Mouse (Mus musculus) naive thymus-derived CD4-positive, alpha-beta T cell, adult 2 months (primary cell): ENCODE results near the gene Csf3r.
"Not testable (repeated sequence)": the region's sequence is repeated elsewhere in the genome, so short reads cannot be mapped to it uniquely, and the experiment has no call there.

ENCODE experiments used
- DNase-seq: peaks from one replicate; pipeline ENCODE4 v3.0.0-alpha.2; 2011; ENCODE audit warnings: low read depth

Csf3r gene

DNA sequence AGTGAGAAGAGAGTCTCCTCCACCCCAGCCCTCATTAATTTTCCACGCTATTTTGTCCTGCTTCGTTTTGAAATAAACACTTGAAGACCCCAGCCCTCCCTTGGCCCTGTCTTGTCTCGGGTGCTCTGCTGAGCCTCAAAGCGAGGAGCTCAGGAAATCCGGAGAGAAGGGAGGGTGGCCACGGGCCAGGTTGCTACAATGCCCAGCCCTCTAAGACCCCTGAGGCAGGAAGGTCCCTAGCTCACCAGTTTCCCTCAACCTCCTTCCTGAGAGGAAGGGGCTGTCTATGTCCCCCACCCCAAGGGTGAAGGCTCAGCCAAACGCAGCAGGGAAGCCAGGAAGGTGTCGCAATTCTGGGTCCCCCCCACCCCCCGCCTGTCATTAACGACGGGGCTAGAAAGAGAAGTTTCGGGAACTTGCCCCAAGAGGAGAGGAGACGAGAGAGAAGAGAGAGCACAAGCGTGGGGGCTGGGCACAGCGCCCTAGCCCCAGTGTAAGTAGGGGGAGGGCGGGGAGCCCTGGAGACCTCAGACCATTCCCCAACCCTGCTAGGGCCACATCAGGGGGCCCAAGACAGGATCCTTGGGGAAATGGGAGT is at the start of gene Csf3r:
Gene Csf3r (plus strand): TSS at position 248 of the 598 bp plus-strand sequence.
- no peak for DNase-seq

DNA sequence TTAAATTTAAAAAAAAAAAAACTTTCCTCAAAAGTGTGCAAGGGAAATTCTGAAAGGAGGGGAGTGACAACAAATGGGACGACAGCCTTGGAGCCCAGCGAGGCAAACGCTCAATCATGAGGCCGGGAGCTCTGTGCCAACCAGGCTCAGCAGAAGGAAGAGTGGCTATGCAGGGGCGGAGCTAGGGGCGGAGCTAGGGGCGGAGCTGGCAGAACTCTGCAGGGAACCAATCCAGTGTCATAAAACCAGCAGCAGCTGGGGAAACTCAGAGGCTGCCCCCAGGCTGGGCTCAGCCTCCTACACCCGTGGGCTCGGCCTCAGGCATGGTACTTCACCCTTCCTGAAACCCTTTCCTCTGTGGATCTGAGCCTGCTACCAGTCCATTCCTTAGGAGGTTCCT is 46.6 kb upstream of the Csf3r start:
- no peak for DNase-seq

DNA sequence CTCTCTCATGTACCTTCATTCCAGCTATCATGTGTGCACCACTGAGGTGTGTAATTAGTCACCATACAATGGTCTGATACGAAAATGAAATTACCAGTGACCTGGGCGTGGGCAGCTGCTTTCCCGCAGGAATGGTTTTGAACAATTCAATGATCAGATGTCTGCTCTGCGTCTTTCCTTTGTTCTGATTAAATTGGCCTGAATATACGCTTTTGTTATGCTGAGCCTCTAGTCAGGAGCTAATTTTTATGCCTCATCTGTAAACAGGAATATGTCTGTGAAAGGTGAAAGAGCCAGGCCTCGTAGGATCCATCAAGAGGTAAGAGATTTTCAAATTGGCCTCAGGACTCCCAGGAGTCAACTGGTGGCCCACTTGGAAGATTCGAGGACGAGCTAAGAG is 41.1 kb upstream of the Csf3r start:
- DNase-seq: no peak

DNA sequence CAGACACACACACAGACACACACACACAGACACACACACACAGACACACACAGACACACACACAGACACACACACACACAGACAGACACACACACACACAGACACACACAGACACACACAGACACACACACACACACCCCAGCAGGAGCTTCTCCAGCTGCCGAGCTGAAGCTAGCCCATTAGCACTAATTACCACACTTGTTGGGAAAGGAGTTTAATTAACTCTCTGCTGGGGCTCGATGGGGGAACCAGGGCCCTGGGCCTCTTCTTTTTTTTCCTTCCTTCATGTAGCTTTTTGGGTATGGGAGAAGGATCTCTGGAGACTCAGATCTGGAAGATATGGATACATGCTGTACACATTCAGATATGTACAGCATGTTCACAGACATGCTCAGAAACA is 38.6 kb upstream of the Csf3r start:
- not testable (repeated sequence) for DNase-seq

DNA sequence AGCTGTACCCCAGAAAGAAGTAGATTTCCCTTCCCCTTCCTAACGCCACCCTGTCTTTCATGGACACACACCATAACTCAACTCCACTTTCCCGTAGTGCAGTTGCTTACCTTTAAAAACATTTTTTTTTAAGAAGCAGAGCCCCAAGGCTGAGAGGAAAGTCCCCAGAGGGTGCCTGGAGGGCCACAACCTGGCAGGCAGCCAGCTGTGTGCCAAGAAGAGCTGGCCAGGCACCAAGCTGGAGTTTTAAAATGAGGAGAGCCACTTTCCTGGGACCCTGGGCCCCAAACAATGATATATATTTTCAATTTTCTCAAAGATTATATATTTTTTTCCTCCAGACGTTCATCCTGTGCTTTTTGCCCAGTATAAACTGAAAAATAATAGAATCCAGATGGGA is 37.3 kb upstream of the Csf3r start:
- no peak for DNase-seq

DNA sequence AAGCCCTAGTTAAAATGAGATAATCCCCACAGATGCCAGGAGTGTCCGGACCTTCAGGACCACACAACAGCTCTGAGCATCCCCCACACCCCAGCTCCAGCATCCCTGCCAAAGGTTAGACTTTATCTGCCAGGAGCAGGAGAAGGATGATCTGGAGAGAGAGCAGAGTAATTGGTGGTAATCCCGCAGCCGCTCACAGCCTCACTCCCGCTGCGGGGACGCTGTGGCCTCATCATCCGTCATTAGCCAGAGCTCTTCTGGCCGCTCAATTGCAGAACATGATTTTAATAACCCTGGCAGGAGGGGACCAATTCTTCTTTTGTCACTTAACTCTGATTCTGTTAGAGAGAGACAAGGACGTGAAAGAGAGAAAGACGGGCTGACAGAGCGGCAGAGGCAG is 35.3 kb upstream of the Csf3r start:
- no peak for DNase-seq

DNA sequence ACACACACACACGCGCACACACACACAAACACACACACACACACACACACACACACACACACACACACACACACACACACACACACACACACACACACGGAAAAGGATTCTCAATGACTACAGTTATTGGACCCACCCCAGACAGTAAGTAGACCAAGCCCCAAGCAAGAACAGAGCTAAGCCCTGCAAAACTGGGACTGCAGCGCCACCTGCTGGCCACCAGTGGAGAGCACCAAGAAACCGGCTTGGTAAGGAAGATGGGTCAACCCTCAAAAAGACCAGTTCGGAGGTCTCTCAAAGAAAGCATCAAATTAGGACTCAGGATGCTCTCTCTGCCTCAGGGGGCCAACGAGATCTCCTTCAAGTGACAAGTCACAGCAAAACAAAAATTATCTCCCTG is 34.2 kb upstream of the Csf3r start:
- DNase-seq: peak; percentile 50

DNA sequence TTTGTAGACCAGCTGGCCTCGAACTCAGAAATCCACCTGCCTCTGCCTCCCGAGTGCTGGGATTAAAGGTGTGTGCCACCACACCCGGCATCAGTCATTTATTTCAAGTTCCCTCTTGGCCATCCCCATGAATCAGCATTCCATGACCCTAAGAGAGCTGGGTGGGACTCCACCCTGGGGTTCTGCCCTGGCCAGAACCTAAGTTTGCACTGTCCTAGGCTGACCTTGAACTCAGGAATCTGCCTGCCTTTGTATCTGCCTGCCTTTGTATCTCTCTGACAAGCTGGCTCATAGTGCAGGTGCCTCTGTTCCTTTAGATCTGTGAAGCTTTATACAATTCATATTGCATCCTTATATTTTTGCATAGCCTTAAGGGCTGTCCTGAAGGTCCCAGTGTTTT is 32.1 kb upstream of the Csf3r start:
- DNase-seq: no peak

DNA sequence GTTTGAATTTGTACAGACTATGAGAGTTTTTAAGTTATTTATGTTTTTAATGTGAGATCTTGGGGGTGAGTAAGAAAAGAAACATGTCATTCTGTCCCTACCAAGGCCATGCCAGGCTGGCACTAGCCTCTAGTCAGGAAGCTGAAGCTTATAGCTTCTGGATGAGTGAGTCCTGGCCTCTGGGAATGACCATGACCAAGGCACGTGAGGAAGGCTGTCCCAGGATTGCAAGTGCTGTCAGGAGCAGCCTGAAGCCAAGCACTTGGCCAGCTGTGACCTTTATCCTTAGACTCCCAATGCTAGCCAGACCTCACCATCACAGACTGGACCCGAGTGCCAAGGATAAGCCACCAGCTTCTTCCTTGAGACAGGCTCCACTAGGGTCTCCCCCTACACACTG is 31.4 kb upstream of the Csf3r start:
- DNase-seq: no peak

DNA sequence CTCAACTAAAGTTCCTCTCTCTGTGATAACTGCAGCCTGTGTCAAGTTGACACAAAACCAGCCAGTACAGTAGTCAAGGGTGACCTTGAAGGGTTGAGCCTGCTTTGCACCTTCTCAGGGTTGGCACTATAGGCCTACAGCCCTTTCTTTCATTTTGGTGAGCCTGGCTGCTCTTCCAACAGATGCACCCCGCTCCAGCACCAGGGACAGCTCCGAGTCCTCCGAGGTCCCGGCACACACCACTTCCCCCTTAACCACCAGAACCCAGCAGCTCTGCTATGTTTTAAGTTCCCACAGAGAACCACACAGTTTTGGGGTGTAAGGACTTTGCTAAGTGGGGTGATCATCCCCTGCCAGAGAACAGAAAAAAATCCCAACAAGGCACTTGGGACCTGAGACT is 27.8 kb upstream of the Csf3r start:
- no peak for DNase-seq

DNA sequence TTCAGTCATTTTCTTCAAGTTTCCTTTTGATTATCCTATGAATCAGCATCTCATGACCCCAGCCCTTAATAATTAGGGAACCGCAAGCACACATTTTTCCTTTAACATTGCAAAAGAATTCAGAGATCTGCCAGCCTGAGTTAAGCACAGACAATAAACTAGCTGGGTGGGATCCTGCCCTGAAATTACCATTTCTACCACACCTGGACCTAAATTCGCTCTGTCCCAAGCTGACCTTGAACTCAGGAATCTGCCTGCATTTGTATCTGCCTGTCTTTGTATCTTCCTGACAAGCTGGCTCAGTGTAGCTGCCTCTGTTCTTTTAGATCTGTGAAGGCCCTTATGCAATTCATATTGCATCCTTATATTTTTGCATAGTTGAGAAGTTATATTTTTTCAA is 26.5 kb upstream of the Csf3r start:
- no peak for DNase-seq

DNA sequence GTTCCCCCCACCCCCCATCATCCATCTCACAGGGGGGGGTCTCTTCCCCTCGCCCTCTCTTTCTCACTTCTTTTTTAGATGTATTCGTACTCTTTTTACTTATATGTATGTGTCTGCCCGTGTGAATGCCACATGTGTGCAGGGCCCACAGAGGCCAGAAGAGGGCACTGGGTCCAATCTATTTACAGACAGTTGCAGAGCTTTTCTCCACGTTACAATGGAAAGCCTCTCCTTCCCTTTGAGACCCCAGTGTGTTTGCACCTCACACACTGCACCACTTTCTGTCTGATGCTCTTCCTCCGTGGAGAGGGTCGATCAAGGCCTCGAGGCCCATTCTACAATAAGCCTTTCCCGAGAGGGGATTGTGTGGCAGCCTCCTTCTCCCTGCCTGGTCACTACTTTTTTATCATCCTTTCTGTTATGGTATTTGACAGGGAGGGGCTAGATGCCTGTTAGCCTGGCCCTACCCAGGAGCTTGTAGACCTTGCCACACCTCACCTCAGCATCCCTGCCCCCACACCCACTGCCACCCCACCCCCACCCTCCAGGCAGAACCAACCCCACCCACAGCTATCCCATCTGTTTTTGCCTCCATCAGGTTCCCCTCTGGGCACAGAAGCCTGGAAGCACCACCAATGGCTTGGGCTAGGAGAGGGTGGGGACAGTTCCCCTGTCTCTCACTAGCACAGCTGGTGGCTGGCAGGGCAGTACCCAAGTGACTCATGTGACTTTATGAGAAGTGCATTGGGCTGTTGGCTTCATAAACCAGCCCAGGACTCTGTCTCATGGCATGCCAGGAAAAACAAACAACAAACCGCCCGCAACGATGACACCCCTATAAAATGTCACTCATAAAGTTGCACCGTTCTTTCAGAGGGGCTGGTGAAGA is 22.8 kb upstream of the Csf3r start:
- no peak for DNase-seq

DNA sequence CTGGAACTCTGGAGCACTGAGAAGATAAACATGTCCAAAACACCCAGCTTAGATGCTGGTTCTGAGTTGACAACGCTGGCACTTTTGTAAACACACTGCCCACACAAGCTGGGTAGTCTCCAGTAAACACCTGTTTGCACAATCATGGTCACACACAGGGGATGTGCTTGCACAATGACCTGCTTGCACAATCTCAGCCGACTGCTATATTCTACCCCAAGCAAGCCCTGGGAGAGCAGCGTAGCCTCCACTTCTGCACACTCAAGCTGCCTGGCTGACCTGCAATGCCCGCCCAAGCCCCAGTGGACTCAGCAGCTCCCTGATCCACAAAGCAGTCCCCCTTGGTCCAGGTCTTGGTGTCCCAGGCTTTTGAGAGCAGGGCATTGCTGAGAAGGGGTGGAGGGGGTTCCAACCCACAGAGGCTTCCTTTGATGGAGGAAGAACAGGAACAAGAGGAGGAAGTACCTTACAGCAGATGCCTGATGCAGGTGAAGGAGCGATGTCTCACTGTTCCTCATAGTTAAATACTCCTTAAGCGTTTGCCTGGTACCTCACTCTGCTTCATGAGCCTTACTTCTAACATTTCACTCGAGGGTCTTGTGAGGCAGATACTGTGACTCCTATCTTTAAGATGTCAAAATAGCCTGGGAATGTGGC is 6.5 kb upstream of the Csf3r start:
- DNase-seq: no peak

DNA sequence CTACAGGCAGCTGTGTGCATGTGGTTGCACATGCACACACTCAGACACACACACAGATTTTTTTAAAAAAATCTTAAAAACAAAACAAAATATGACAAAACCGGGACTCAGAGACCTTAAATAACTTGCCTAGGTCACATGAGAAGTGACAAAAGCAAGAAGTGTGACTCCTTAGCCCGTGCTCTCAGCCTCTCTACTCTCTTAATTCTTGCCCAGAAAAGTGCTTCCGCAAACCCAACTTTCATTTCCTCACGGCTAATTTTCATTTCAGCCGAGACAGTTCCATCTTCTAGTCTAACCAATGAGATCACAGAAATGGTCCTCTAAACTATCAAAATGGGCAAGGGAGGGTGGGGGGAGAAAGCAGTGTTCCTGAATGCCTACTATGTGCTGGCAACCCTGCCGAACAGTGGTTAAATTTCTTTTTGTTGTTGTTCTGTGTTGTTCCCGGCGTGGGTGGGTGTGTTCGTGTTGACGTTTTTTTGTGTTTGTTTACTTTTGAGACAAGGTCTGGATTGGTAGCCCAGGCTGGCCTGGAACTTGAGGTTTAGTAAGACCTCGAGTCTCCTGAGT is 5.3 kb upstream of the Csf3r start:
- DNase-seq: no peak

DNA sequence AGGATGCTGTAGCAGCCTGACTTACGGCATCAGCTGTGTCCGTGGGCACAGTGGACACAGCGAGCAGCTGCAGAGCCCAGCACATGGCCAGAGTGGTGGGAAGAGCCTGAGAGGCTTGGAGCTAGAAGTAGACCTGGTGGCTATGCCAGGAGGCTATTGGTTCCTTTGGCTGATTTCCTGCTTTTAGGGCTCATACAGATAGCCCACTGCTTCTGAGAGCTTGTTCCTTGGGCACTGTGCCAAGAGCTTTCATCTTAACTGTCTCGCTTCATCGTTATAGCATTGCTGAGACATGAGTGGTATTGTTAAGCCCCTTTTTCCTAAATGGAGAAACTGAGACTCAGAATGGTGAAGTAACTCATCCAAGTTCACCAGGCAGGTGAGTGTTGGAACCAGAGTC is 1.5 kb downstream of the Csf3r start:
- no peak for DNase-seq

DNA sequence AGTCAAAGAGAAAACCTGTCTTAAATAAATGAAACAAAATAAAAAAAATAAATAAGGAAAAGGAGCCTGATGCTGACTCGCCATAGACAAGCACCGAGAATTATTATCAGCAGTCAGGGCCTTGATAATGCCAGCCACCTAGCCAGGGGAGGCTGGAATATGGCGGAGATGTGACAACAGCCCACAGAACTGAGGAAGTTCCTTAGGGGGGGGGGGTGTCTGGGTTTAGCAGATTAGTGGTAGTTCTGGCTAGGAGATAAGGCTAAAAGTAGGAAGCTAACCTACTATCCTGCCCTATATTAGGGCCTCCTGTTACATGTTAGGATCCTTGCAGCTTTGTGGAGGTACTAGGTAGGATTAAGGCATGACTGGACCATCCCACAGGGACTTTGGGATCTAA is 3.6 kb downstream of the Csf3r start:
- no peak for DNase-seq

DNA sequence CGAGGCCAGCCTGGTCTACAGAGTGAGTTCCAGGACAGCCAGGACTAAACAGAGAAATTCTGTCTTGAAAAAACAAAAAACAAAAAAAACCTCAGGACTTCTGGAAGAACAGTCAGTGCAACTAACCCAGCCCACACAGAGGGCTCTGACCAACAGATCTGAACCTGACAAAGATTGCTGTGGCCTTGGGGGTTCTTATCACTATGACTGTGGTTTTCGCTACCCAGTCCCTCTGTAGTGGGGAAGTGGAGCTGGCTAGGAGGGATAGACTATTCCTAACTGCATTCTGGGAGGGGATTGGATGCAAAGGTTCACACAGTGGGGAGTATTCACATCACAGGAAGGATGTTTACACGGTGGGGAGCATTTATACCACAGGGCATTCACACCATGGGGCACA is 4.7 kb downstream of the Csf3r start:
- no peak for DNase-seq

DNA sequence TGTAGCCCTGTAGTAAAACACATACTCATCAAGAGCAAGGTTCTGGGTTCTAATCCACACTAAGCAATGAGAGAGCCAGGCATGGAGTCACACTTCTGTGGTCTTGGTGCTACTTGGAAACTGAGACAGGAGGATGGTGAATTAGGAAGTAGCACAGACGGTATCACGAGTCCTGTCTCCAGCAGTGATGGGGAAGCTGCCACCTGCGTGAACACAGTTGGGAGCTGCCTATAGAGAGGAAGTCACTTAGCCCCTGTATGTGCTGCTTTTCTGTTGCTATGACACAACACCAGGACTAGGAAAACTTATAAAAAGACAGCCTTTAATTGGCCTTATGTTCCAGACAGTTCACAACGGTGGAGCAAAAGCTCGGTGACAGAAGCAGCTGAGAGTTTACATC is 6.4 kb downstream of the Csf3r start:
- DNase-seq: no peak

DNA sequence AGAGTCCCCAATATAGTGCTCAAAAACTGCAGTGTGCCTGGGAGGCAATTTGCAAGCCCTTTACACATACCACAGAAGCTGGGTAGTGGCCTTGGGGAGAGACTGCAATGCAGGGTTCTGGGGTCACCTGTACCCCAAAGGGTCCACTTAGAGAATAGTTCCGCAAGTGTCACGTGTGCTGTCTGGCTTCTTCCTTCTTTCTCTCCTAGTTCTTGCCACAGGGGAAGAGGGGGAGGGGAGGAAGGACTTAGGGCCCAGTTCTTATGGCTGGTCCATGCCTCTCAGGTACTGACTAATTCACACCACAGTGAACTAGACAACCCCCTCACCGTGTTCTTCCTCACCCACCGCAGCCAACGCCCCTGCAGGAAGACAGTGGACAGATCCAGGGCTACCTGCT is 11.1 kb downstream of the Csf3r start:
- DNase-seq: no peak

DNA sequence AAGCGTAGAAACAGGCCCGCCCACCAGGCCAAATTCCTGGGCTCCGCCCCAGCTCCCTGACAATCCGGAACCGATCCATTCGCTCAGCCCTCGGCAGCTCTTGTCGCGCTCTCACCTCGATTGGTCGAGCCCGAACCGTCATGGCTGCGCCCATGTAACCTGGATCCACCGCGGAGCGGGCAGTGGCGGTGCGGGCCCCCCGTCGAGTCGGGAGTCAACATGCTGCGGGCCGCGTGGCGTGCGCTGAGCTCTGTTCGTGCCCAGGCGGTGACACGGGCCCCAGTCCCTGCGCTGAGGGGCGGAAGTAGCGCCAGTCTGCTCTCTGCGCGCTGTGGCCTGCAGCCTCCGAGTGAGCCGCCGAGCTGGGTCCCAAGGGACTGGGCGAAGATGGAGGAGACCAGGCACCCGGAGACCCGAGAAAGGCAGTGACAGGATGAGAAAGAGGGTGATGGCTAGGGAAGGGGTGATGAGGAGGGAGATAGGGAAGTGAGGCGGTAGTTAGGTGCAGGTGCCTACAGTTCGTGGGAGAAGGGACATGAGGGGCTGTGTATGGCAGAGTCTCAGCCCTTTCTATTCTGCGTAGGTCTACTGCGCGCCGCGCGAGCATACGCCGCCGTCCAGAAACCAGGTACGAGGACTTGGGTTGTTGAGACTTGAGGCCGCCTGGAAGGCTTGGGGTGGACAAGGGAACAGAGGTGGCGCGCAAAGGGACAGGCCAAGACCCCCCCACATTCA is 22.7 kb downstream of the Csf3r start, which contains the start of gene Mrps15:
Gene Mrps15 (plus strand): TSS at position 75 of the 735 bp plus-strand sequence.
- peak; percentile 87 for DNase-seq

DNA sequence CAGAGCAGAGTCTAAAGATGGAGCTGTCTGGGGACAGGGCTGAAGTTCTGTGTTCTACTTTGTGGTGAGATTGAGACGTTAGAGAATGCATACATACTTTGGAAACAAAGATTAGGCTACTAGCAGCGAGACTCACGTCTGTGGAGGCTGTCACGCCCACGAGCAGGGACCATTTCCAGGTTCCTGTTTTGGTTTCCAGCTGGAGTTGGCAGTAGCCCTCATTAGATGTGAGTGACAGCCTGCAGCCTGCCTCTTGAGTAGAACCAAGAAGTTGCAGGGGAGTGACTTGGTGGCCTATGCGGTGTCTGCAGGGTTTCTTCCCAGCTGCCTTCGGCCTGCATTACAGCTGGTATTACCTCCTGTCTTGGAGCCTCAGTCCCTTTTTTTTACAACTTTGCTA is 27.3 kb downstream of the Csf3r start:
- DNase-seq: no peak
